11 mouse cellular contexts compared by ENCODE assay signal in the genomic region with DNA sequence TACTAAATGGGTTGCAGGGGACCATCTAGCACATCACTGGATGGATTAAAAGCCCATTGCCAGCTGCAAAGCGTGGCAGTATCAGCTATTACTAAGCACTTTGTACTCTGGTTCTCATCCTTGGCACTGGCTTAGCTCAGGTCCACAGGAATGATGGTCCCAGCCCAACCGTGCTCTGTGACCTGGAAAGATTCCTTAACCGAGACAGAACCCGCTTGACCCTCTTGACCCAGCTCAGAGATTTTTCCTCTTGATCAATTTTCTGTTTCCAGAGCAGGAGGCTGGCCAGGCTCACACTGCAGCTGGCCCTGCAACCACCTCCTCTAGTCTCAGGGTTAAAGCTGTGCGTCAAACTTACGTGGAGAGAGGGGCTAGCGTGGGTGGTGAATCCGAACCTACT. TPM values are rescaled to one million over a fixed set of nuclear protein-coding genes. Genes with fewer than 3 reads are reported as not detected.
DNase-seq lines count a peak whose midpoint lies in the region; ATAC-seq lines count a peak whose summit lies in the region.
"Had no signal": no experiment of that assay in that cellular context is flagged by ENCODE, and none has a peak within 500 bp of the region (broad histone marks: within the 10 kb centered on the region; RNA-seq: fewer than 3 reads in every experiment).

No protein-coding gene starts in this region.

- peak; percentile 67 for DNase-seq in kidney, adult 11 months
- no peak for DNase-seq in kidney, postnatal 4 days
- DNase-seq in forebrain, embryonic 10.5 days (ENCODE audit: extremely low spot score, low spot score): no peak
- no peak for DNase-seq in spleen, postnatal 10 days (ENCODE audit: low spot score in 2 of 2)
- no peak for DNase-seq in frontal cortex, postnatal 36 days (ENCODE audit: low spot score in 2 of 2)
- DNase-seq in right cerebral cortex, postnatal 36 days (ENCODE audit: low spot score in 2 of 2): no peak
- DNase-seq: adrenal gland, adult 2 months; cerebellum, postnatal 14 days had no signal

- H3K4me2 ChIP-seq in intestine, embryonic 16.5 days (ENCODE audit: low read depth, low read length): peak overlapping the region; percentile 50
- H3K4me2 ChIP-seq in midbrain, embryonic 15.5 days: peak overlapping the region; percentile 83

- WGBS in forebrain, embryonic 10.5 days: 43% methylated on average over 8 of the region's 8 CpGs
- WGBS in intestine, embryonic 16.5 days: 43% methylated on average over 8 of the region's 8 CpGs
- 23% methylated on average over 8 of the region's 8 CpGs for WGBS in midbrain, embryonic 15.5 days

- H3K9ac ChIP-seq in intestine, embryonic 16.5 days (ENCODE audit: low read depth, low read length): peak overlapping the region; percentile 38
- H3K9ac ChIP-seq in midbrain, embryonic 15.5 days: peak overlapping the region; percentile 69

- H3K36me3 ChIP-seq in forebrain, embryonic 10.5 days (replicated peaks): no peaks in the 10 kb centered on the region
- no peaks in the 10 kb centered on the region for H3K36me3 ChIP-seq in intestine, embryonic 16.5 days (ENCODE audit: control insufficient read depth, insufficient read depth, low read length)
- no peaks in the 10 kb centered on the region for H3K36me3 ChIP-seq in midbrain, embryonic 15.5 days (replicated peaks)

- H3K27ac ChIP-seq in forebrain, embryonic 10.5 days: peak overlapping the region; percentile 82
- no peak overlapping the region for H3K27ac ChIP-seq in intestine, embryonic 16.5 days (ENCODE audit: low read length)
- peak overlapping the region; percentile 74 for H3K27ac ChIP-seq in midbrain, embryonic 15.5 days

- H3K4me3 ChIP-seq in forebrain, embryonic 10.5 days: peak overlapping the region; percentile 52
- H3K4me3 ChIP-seq in intestine, embryonic 16.5 days (ENCODE audit: low read length): peak overlapping the region; percentile 45
- peak overlapping the region; percentile 68 for H3K4me3 ChIP-seq in midbrain, embryonic 15.5 days

- no peaks in the 10 kb centered on the region for H3K9me3 ChIP-seq in forebrain, embryonic 10.5 days
- H3K9me3 ChIP-seq in intestine, embryonic 16.5 days (ENCODE audit: control insufficient read depth, low read length): no peaks in the 10 kb centered on the region
- H3K9me3 ChIP-seq in midbrain, embryonic 15.5 days: no peaks in the 10 kb centered on the region

- no peak for ATAC-seq in intestine, embryonic 16.5 days
- peak; percentile 18; the same call in 1 of the 2 replicates for ATAC-seq in midbrain, embryonic 15.5 days (replicated peaks)
- ATAC-seq: inflammation-experienced regulatory T-cells, adult 6 months had no signal

- peaks cover 6% of the 10 kb centered on the region; the same call in 1 of the 2 replicates for H3K27me3 ChIP-seq in forebrain, embryonic 10.5 days (ENCODE audit: poor library complexity, severe bottlenecking)
- no peaks in the 10 kb centered on the region for H3K27me3 ChIP-seq in intestine, embryonic 16.5 days (replicated peaks; ENCODE audit: control insufficient read depth, insufficient read depth, low read length)
- no peaks in the 10 kb centered on the region for H3K27me3 ChIP-seq in midbrain, embryonic 15.5 days (replicated peaks)

- peaks cover 34% of the 10 kb centered on the region for H3K4me1 ChIP-seq in forebrain, embryonic 10.5 days
- 0 out of 2 replicates have a peak, but pooled peaks cover 6% of the 10 kb centered on the region for H3K4me1 ChIP-seq in intestine, embryonic 16.5 days (ENCODE audit: control insufficient read depth, insufficient read depth, low read length)
- H3K4me1 ChIP-seq in midbrain, embryonic 15.5 days: peaks cover 34% of the 10 kb centered on the region

RNA-seq across cellular contexts. Expression of gene Camk1g, which starts 1.0 kb away (rescaled TPM):
- polyA plus RNA-seq in forebrain, embryonic 10.5 days (2016; fragmentation: Nextera tagmentation; extraction: Ambion mirVana): 12.1 and 12.2 TPM in 2 replicates
- 4.7 and 5.2 TPM in 2 replicates for polyA plus RNA-seq in intestine, embryonic 16.5 days (2015; fragmentation: Nextera tagmentation; extraction: Ambion mirVana)
- polyA plus RNA-seq in midbrain, embryonic 15.5 days (2015; fragmentation: Nextera tagmentation; extraction: Ambion mirVana): 54.4 and 57.0 TPM in 2 replicates
- polyA plus RNA-seq: inflammation-experienced regulatory T-cells, adult 6 months had no signal
